ENCODE assay signal across 12 mouse cellular contexts in the genomic region with DNA sequence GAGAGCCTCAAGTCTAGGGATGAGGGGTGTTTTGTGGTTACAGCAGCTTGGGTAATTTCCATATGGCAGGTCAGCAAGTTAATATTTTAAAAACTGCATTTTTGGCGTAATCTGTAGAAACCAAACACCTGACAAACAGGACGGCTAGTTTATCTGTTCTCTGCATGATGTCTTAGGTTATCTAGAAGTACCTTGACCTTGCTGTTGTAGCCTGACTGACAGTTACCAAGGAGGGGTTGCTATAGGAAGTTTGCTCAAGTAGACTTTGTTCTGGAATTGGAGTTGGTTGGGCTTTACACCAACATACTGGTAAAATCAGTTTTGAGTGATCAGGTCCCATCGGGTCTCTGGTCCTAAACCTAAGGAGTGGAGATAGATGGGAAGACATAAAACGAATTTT.
"Had no signal": no experiment of that assay in that cellular context is flagged by ENCODE, and none has a peak within 500 bp of the region (broad histone marks: within the 10 kb centered on the region; RNA-seq: fewer than 3 reads in every experiment).

No protein-coding gene starts in this region.

- DNase-seq: kidney, adult 2 months; kidney, postnatal 25 days; lung, adult 2 months; lung, postnatal 4 days; right cerebral cortex, adult 18-20 months; right cerebral cortex, postnatal 25 days had no signal

- ATAC-seq: inflammation-experienced regulatory T-cells, adult 6 months; lung, postnatal 0 days; midbrain, embryonic 13.5 days had no signal

- H3K4me3 ChIP-seq: limb, embryonic 12.5 days; megakaryocyte, embryonic 14.5 days; midbrain, embryonic 13.5 days had no signal

- H3K9ac ChIP-seq: limb, embryonic 12.5 days; midbrain, embryonic 13.5 days had no signal

- H3K36me3 ChIP-seq: limb, embryonic 12.5 days; midbrain, embryonic 13.5 days had no signal

- H3K9me3 ChIP-seq: limb, embryonic 12.5 days; megakaryocyte, embryonic 14.5 days; midbrain, embryonic 13.5 days had no signal

- H3K27ac ChIP-seq: limb, embryonic 12.5 days; midbrain, embryonic 13.5 days; stomach, postnatal 0 days had no signal

- H3K27me3 ChIP-seq: limb, embryonic 12.5 days; megakaryocyte, embryonic 14.5 days; midbrain, embryonic 13.5 days had no signal

- H3K4me2 ChIP-seq: limb, embryonic 12.5 days; midbrain, embryonic 13.5 days had no signal
